Mouse (Mus musculus) CD4-positive, CD25-positive, alpha-beta regulatory T cell, adult 4 months (primary cell): Measurements from ENCODE around the gene Lcn12. TPM values are rescaled to one million over a fixed set of nuclear protein-coding genes. Genes with fewer than 3 reads are reported as not detected.

Source experiments
- ATAC-seq: one replicate; pipeline ENCODE4 v1.8.0; 2017
- polyA plus RNA-seq, 2 experiments: library from polyadenylated mRNA; unstranded; fragments of 100-300 nt; shearing (Covaris generic); gene quantifications; one replicate each; pipeline ENCODE4 v1.2.1; 2017

The Lcn12 gene
- polyA plus RNA-seq, 2 experiments from 2014 or later: not detected

DNA sequence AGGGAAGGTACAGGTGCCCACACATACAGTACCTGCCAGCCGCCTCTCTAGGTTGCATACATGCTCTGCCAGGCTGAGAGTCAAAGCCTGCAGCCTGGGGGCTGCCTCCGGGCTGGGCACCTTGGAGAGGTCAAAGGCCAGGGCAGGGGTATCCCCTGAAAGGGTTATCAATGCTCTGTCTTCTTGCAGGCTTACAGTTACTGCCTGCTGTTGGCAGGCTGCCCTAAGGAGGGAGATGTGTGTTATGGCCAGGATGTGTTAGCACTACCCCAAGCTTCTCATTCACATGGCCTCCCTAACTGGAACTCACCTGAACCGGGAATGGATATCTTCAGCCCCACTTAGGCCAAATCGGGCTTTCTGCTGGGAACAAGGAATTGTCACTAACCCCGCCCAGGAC is 33.6 kb downstream of the Lcn12 start:
- ATAC-seq: no peak

DNA sequence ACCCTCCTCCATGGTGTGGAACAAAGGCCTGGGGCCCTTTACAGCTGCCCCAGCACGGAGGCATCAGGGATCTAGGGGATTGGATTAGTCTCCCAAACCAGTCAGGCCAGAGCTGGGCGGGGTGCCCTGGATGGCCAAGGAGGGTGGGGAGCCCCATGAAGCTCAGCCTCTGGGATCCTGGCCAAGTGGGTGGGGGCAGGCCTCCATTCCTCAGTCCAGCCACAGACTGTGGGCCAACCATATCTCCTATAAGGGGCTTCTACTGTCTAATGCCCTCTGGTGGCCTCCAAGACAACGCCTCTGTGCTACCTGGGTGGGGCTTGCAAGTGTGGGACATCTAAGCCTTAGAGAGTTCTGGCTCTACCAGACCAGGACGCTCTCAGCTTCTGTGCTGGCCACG is 34.8 kb downstream of the Lcn12 start:
- ATAC-seq: no peak

DNA sequence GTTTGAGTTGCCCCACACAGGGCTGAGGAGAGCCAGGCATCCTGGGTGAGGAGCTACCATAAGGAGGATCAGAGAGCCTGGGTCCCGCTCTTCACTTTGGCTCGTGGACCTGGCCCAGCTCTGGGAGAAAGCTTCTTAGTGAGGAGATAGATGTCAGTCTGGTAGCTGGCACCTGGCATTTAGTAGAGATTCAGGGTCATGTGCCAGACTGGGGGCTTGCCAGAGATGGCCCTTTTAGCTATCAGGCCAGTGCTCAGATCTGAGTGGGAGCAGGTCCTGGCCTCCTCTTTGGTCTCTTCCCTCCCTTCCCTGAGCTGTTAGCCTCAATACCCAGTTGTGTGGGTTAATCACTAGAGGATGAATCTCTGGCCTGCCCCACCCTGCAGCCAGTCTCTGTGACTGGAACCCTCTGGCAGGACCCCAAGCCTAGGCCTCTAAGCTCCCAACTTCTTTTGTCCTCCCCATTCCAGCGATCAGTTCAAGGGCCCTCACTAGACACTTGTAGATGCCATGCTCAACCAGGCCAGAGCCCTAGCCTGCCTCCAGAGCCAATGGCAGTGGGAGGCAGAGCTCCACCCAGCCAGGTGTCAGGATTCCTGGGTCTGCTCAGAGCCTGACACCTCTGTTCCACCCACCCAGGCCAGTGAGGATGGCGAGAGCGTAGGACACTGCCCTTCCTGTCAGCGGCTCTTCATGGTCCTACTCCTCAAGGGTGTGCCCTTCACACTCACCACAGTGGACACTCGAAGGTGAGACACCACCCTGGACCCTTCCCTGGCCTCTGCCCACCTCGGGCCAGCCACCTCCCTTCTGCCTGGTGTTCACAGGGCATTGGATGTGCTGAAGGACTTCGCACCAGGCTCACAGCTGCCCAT is 36.5 kb downstream of the Lcn12 start:
- ATAC-seq: no peak

DNA sequence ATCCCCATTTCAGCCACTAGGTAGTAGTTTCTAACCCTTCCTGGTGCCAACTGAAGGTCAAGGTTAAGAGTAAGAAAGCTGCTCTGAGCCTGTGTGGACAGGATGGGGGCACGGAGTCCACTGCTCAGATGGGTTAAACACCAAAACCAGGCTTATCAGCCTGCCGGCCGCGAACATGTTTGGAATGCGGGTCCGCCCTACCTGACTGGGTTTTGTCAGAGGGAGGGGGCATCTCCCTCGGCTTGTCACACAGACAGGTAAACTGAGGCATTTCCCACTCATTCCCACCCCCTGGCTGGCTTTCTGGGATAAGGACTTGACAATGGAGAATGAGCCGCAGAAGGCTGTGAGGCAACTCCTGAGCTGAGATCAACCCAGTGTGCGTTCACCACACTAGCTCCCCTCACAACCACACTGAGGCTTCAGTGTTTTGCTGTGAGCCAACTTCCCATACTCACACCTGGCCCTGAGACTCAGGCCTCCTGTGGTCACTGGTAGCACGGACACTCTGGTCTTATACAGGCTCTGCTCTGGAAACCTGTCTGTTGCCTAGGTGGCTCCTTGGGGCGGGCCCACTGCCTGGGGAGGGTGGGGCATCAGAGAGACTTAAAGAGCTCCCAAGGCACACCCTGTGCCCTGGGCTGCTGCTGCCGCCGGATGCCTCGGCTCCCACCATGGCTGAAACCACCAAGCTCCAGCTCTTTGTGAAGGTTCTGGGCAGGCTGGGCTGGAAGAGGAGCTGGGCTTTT is 37.3 kb downstream of the Lcn12 start, which contains the start of gene Clic3:
Clic3 (plus strand) TSS at position 634 of the 749 bp plus-strand sequence.
- no peak for ATAC-seq

DNA sequence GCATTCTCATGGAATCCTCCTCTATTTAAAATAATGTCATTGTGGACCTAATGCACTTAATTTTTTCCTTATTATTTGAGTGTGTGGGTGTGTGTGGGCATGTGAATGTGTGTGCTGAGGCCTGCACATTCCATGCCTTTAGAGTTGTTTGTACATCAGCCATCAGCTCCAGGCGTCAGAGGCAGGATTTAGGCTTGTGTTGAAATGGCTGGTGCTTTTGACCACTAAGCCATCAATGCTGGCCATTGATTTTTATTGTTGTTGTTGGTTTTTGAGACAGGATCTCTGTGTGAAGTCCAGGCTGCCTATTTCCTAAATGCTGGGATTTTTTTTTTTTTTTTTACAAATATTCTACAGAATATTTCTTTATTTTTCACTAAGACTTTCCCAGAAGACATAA is 40.8 kb downstream of the Lcn12 start:
- no peak for ATAC-seq

DNA sequence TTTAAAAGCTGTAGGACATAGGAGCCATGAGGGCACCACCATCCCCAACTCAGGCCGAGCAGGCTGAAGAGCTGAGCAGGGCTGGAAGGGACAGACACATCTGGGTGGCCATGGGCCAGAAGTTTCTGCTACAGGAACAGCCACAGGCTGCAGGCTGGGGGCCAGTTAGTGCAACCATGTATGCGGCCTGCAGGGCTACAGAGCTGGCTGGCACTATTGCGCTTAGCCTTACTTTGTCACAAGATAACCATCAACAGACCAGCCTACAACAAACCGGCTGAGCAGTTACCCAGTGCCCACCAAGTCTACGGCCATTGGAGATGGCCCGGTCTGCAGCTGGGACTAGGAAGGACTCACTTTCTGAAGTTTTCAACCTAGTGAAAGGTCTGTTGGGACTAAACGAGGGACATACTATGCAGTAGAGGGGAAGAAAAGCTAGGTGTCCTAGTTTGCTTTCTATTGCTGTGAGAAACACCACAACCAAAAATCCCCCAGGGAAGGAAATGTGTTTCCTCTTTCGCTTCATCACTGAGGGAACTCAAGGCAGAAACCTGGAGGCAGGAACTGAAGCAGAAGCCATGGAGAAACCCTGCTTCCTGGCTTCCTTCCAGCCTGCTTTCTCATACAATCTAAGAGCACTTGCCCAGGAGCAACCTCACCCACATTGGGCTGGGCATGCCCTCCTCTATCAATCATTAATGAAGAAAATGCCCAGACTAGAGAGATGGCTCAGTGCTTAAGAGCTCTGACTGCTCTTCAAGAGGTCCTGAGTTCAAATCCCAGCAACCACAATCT is 42.7 kb downstream of the Lcn12 start:
- no peak for ATAC-seq

DNA sequence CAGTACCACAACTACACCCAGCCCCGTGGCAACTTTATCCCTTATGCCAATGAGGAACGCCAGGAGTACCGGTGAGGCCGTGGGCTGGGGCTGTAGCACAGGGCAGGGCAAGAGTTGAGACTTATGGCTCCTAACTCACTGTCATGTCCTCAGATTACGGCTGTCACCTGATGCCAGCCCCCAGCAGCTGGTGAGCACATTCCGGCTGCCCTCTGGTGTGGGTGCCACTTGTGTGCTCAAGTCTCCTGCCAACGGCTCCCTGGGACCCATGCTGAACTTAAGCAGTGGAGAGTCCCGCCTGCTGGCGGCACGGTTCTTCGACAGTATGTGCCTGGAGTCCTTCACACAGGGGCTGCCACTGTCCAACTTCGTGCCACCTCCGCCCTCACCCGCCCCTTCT is 51.0 kb downstream of the Lcn12 start:
- ATAC-seq: no peak

DNA sequence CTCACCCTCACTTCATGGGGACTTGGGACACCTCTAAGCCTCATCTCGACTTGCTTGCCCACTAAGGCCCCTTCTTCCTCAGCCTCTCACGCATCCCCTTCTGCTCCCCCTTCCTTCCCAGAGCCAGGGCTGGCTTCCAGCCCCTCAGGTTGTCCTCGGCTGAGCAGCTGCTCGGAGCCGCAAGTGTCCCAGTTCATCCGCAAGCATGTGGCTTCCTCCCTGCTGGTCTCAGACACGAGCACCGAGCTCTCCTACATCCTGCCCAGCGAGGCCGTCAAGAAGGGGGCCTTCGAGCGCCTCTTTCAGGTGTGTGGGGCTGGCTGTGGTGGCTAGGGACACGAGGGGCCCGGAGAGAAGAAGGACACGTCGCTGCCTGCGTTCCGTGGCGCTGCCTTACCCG is 52.6 kb downstream of the Lcn12 start:
- ATAC-seq: no peak

Other genes with a start within 250 kb of the Lcn12 start
- 1 to 10 TPM; 5.9 to 7.1 TPM for gene AL732309.1, start 247.0 kb downstream of the Lcn12 start, polyA plus RNA-seq
- gene Tmem203, start 238.5 kb downstream of the Lcn12 start, polyA plus RNA-seq: 10 to 100 TPM in 1 of 2 experiments, 1 to 10 TPM in 1; 9.5 to 10.4 TPM
- gene Tprn, start 231.3 kb downstream of the Lcn12 start, polyA plus RNA-seq: 1 to 10 TPM; 1.8 to 3.8 TPM
- gene Ssna1, start 221.5 kb downstream of the Lcn12 start, polyA plus RNA-seq: 100 to 1,000 TPM; 124 to 131 TPM
- gene Anapc2, start 221.4 kb downstream of the Lcn12 start, polyA plus RNA-seq: 10 to 100 TPM; 34.8 to 54.1 TPM
- gene Tmem210, start 205.8 kb downstream of the Lcn12 start, polyA plus RNA-seq: not detected
- not detected for gene Lrrc26, start 204.0 kb downstream of the Lcn12 start, polyA plus RNA-seq
- gene Grin1, start 174.7 kb downstream of the Lcn12 start, polyA plus RNA-seq: not detected
- 10 to 100 TPM; 21.7 to 32.4 TPM for gene Man1b1, start 161.6 kb downstream of the Lcn12 start, polyA plus RNA-seq
- 10 to 100 TPM; 15.5 to 24.6 TPM for gene Dpp7, start 137.6 kb downstream of the Lcn12 start, polyA plus RNA-seq
- gene Uap1l1, start 128.2 kb downstream of the Lcn12 start, polyA plus RNA-seq: 10 to 100 TPM; 18.0 to 18.8 TPM
- gene Sapcd2, start 121.6 kb downstream of the Lcn12 start, polyA plus RNA-seq: 1 to 10 TPM in 1 of 2 experiments, under 1 TPM in 1; 0.58 to 1.2 TPM
- not detected for gene Entpd2, start 98.0 kb downstream of the Lcn12 start, polyA plus RNA-seq
- gene Npdc1, start 94.6 kb downstream of the Lcn12 start, polyA plus RNA-seq: 1 to 10 TPM; 1.4 to 2.3 TPM
- gene Fut7, start 70.6 kb downstream of the Lcn12 start, polyA plus RNA-seq: 10 to 100 TPM in 1 of 2 experiments, 1 to 10 TPM in 1; 4.0 to 11.7 TPM
- 10 to 100 TPM; 31.9 to 45.3 TPM for gene Abca2, start 65.2 kb downstream of the Lcn12 start, polyA plus RNA-seq
- 1 to 10 TPM; 1.2 to 2.2 TPM for gene Clic3, start 37.1 kb downstream of the Lcn12 start, polyA plus RNA-seq
- 100 to 1,000 TPM in 1 of 2 experiments, 10 to 100 TPM in 1; 74.7 to 102 TPM for gene Paxx, start 32.8 kb downstream of the Lcn12 start, polyA plus RNA-seq
- not detected for gene Ptgds, start 23.9 kb downstream of the Lcn12 start, polyA plus RNA-seq
- 100 to 1,000 TPM in 1 of 2 experiments, 10 to 100 TPM in 1; 60.7 to 143 TPM for gene Fbxw5, start 6.8 kb upstream of the Lcn12 start, polyA plus RNA-seq
- 1 to 10 TPM; 4.5 to 4.6 TPM for gene C8g, start 7.8 kb upstream of the Lcn12 start, polyA plus RNA-seq
- 100 to 1,000 TPM in 1 of 2 experiments, 10 to 100 TPM in 1; 83.7 to 125 TPM for gene Traf2, start 53.0 kb upstream of the Lcn12 start, polyA plus RNA-seq
- gene Edf1, start 63.9 kb upstream of the Lcn12 start, polyA plus RNA-seq: 100 to 1,000 TPM; 257 to 281 TPM
- gene Mamdc4, start 80.9 kb upstream of the Lcn12 start, polyA plus RNA-seq: 1 to 10 TPM; 1.6 to 4.7 TPM
- gene Phpt1, start 81.3 kb upstream of the Lcn12 start, polyA plus RNA-seq: 10 to 100 TPM; 53.9 to 66.8 TPM
- gene Ajm1, start 87.8 kb upstream of the Lcn12 start, polyA plus RNA-seq: not detected
- 10 to 100 TPM; 17.0 to 20.1 TPM for gene Rabl6, start 114.6 kb upstream of the Lcn12 start, polyA plus RNA-seq
- gene Ccdc183, start 123.8 kb upstream of the Lcn12 start, polyA plus RNA-seq: not detected
- under 1 TPM in 1 of 2 experiments, not detected in 1; 0.94 TPM for gene Tmem141, start 128.1 kb upstream of the Lcn12 start, polyA plus RNA-seq
- gene Fcna, start 134.1 kb upstream of the Lcn12 start, polyA plus RNA-seq: 1 to 10 TPM; 1.8 to 3.5 TPM
- gene Lcn8, start 159.2 kb upstream of the Lcn12 start, polyA plus RNA-seq: not detected
- gene Lcn5, start 164.0 kb upstream of the Lcn12 start, polyA plus RNA-seq: not detected
- not detected for gene Lcn6, start 182.9 kb upstream of the Lcn12 start, polyA plus RNA-seq
- 1 to 10 TPM in 1 of 2 experiments, under 1 TPM in 1; 0.69 to 3.0 TPM for gene Lcn10, start 188.8 kb upstream of the Lcn12 start, polyA plus RNA-seq
- not detected for gene Obp2a, start 206.1 kb upstream of the Lcn12 start, polyA plus RNA-seq
- 100 to 1,000 TPM; 100 to 127 TPM for gene Bmyc, start 212.8 kb upstream of the Lcn12 start, polyA plus RNA-seq
- not detected for gene Obp2b, start 243.1 kb upstream of the Lcn12 start, polyA plus RNA-seq